Mouse (Mus musculus): ENCODE measurements around the gene Grasp.

The Grasp gene

GRCm38 (mm10) chr15:101228866-101229590 is 5.0 kb downstream of the Grasp start:
- no peak for DNase-seq (ENCODE audit: low read depth, low spot score)

DNA sequence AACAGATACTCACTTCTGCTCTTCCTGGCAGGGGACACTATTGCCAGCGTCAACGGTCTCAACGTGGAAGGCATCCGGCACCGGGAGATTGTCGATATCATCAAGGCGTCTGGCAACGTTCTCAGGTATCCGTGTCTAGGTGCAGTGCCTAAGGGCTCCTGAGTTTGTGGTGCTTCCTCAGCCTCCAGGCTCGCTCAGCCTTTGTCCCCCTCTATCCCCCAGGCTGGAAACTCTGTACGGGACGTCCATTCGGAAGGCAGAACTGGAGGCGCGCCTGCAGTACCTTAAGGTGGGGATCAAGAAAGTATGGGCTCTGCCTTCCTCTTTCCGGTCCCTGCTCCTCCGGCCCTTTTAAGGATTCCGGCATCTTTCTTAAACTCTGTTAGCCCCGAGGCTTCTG is 6.5 kb downstream of the Grasp start:
- DNase-seq (ENCODE audit: low read depth, low spot score), result no peak

GRCm38 (mm10) chr15:101230995-101231647 is 7.1 kb downstream of the Grasp start:
- no peak for DNase-seq (ENCODE audit: low read depth, low spot score)

DNA sequence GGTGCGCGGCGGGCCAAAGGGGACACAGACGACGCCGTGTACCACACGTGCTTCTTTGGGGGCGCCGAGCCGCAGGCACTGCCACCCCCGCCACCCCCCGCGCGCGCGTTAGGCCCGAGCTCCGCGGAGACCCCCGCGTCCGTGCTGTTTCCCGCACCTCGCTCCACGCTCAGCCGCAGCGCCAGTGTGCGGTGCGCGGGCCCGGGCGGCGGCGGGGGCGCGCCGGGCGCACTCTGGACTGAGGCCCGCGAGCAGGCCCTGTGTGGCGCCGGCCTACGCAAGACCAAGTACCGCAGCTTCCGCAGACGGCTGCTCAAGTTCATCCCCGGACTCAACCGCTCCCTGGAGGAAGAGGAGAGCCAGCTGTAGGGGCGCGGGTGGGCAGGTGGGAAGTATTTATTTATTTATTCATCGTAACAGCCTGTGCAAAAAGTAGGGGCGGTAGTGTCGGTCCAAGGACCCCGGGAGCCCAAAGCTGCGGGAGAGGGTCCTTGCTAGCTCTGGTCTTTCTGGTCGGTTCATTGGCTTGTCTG is 7.7 kb downstream of the Grasp start:
- DNase-seq (ENCODE audit: low read depth, low spot score), result no peak

- DNase-seq (ENCODE audit: low read depth, low spot score), result no peak
Measured at GRCm38 (mm10) chr15:101232607-101233006, 8.6 kb downstream of the Grasp start.

DNA sequence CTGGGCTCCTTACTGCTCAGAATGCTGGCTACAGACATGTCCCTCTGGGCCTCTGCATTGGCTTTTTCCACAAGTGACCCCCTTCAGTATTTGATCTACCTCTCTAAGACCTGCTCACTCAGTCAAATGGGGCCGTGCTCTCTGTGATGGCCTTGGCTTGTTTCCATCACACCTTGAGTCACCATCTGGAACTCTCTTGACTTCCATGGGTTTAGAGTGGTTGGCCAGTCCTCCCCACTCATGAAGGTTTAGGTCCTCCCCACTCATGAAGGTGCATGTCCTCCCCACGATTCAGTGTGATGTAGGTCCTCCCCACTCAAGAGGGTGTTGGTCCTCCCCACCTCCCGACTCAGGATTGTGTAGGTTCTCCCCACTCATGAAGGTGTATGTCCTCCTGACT is 9.2 kb downstream of the Grasp start:
- no peak for DNase-seq (ENCODE audit: low read depth, low spot score)

DNA sequence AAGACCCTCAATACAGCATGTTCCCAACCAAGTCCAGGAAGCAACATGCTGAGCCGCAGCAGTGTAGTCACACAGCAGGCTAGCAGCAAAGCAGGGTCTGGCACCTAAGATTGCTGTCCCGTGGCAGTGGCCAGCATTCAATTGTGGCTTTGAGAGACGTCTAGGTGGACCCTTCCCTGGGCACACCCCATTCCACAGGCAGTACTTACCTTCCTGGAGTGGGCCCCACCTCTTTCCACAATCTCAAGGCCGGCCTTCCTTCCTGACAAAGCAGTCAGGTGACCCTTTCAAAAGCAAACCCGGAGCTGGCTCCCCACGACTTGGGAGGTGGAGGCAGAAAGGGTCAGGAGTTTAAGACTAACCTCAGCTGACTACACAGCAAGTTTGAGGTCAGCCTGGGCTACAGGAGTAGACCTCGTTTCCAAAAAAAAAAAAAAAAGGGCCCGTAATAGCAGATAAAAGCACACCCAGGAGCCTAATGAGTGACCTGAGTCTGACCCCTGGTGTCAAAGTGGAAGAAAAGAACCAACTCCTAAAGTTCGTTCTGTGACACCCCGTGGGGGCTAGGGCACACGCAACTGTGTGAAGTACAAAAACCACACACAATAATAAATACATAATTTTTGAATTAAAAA is 9.8 kb downstream of the Grasp start:
- no peak for DNase-seq (ENCODE audit: low read depth, low spot score)

DNA sequence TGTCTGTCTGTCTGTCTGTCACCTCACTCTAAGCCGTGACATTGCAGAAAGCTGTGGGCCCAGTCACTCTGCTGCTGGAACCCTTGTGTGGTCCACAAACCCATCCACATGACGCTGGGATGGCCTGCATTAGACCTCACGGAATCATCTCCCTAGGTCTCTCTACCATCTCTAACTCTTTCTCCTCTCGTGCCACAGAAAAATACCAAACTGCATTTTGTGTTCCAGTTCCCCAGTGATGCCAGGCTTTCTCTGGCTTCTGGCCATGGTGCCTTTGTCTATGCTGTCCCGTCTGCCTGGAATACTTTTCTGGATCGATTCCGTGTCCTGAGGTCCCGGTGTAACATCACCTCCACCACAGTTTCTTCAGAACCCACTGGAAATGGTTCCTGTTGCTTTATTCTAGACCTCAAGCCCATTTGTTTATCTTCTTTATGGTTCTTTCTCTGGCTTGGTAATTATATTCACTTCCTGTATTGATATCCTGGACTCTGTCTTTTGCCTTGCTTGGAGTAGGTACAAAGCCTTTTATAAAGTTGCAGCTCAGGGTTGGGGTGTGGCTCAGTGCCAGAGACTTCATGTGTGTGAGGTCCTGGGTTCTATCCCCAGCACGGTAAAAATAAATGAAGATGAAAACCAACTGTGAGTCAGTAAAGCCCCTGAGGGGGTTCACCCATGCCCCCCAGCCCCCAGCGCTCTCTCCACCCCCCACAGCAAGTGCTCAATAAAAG is 10.8 kb downstream of the Grasp start:
- no peak for DNase-seq (ENCODE audit: low read depth, low spot score)

DNA sequence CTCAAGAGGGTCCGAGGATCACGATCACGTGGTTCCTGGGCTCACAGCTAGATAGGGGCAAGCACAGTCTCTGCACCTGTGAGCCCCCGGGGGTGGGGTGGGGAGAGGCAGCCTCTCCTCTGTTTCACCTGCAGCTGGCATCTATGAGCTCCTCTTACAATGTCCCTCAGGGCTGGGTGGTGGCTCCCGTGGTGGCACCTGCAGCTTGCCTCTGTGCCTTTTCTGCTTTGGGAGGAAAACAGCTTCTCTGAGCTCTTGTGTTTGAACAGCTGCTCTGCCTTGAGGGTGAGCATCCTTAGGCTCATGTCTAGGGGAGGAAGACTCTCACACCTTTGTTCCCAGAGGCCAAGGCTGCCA is 11.3 kb downstream of the Grasp start:
- DNase-seq (ENCODE audit: low read depth, low spot score), result no peak

GRCm38 (mm10) chr15:101235728-101236327 is 11.8 kb downstream of the Grasp start:
- no peak for DNase-seq (ENCODE audit: low read depth, low spot score)

GRCm38 (mm10) chr15:101236878-101237277 is 12.9 kb downstream of the Grasp start:
- DNase-seq (ENCODE audit: low read depth, low spot score), result peak; percentile 53

DNA sequence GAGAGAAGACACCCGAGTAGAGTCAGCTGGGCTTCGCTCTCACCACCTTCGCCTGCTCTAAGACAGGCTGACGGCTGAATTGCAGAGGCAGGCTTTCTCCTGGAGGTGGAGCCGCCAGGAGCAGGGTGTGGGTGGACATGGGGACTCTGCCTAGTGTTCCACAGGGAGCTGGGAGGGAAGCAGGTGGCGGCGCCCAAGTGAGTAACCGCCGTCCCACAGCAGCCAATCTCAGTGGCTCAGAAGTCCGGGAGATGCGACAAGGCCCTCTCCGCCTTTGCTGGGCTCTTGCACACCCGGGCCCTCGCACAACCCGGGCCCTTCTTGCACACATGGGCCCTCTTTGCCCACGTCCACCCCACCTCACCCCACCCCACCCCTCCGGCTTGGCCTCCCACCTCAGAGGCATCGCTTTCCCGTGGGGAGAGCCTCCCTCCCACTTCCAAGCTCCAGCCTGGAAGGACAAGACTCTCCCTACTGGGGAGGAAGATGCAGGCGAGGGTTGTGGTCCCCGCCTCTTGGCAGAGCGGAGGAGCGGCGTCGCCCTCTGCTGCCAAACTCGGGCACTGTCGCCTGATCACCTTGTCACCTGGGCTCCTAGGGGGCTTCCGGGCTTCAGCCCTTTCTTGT is 15.0 kb downstream of the Grasp start:
- DNase-seq (ENCODE audit: low read depth, low spot score), result peak; percentile 61

- no peak for DNase-seq (ENCODE audit: low read depth, low spot score)
Measured at GRCm38 (mm10) chr15:101239821-101240220, 15.8 kb downstream of the Grasp start.

- DNase-seq (ENCODE audit: low read depth, low spot score), result peak; percentile 87
Measured at GRCm38 (mm10) chr15:101240799-101241204, 16.8 kb downstream of the Grasp start.

DNA sequence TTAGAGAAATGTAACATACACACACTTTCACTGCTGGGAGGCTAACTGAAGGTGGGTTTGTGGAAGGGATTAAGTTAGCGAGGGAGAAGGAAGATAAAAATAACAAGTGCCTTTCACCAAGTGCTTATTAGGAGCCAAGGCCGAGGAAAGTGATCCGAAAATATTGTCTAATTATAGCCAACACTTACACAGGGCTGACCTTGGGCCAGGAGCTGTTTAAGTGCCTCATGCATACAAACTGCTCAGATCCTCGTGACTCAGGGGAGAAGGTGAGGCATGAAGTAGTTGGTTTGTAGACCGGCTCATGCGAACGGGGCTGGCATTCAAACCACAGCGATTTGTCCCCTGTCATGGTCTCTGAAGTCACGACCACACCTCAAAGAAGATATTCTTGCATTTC is 17.2 kb downstream of the Grasp start:
- DNase-seq (ENCODE audit: low read depth, low spot score), result no peak

GRCm38 (mm10) chr15:101241853-101242252 is 17.9 kb downstream of the Grasp start:
- DNase-seq (ENCODE audit: low read depth, low spot score), result no peak

- DNase-seq (ENCODE audit: low read depth, low spot score), result peak; percentile 70
Measured at GRCm38 (mm10) chr15:101242645-101243044, 18.7 kb downstream of the Grasp start.

DNA sequence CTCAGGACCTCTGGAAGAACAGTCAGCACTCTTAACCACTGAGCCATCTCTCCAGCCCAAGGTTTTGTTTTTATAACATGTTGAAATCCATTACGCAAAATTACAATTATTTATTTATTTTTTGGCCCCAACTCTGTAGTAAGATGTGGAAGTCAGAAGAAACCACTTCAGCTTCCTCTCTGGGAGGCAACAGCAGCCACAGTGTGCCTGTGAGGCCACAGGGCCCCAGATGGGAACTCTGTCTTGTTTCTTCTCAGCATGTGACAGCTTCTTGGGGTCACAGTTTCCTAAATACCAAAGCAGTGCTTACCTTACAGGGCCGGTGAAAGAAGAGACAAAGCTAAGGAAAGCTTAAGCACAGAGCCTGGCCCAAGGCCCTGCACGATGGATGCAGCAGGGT is 20.0 kb downstream of the Grasp start:
- no peak for DNase-seq (ENCODE audit: low read depth, low spot score)

DNA sequence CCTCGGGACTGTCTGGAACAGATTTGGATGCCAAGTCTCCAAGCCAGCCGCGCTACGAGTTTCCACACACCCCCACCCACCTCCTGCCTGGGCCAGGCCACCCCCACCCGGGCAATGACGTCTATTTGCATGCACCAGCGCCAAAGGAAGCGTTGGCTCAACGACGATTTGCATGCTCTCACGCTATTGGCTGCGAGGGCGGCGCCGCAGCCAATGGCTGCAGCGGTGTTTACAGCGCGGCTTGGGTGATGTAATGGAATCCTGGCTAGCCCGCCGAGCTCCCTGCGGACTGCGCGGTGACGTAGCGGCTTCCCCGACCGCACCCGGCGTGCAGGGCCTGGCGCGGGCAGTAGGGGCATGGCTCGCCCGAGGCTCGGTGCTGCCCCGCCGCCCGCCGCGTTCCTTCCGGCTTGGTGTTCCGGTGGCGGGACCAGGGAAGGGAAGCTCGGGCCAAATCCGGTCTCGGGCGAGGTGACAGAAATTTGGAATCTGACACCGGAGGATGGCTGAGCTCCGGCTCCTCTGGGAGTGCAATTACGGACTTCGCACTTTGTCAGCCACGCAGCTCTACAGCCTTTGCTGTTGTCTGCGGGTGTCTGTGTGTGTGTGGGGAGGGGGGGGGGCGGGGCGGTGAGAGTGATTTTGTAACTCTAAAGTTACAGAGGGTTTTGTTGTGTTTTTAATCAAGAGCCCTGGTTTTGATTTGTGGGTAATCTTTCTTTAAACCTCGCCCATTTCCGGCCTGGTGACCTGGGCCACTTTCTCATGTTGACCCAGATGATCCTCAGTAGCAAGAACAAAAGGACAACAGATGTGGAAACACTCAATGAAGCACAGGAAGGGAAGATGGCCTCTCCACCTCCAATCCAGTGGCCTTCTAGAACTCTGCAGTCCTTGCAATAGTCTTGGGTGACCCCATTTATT is 22.5 kb downstream of the Grasp start:
- peak; percentile 99 for DNase-seq (ENCODE audit: low read depth, low spot score)

DNA sequence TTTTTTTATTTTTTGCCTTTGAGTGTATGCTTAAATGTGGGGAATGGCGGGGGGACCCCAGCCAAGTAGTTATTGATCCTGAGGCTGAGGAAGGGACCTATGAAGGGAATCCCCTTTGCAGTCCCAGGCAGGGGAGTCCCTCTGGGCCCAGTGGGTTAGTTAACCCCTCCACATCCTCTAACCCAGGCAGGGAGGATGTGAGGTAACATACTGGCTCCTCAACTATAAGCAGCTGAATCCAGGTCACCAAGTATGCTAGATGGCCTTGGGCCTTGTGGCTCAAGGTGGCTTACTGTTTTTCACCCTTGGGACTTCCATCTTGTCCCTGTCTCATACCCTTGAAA is 23.1 kb downstream of the Grasp start:
- no peak for DNase-seq (ENCODE audit: low read depth, low spot score)

Measured in forelimb bud, embryonic 11.5 days (tissue).